Mouse (Mus musculus) neural tube, embryonic 13.5 days (tissue): Measurements from ENCODE around the gene Cebpb. TPM values are rescaled to one million over a fixed set of nuclear protein-coding genes. Genes with fewer than 3 reads are reported as not detected.

ENCODE experiments used
- ATAC-seq: fragments of 200-750 bp; cut with Nextera tagmentation; 2 replicates; pipeline ENCODE4 v1.8.0; 2017; ENCODE audit warnings: low read depth, mild to moderate bottlenecking, moderate TSS enrichment, moderate library complexity
- H3K27ac ChIP-seq: fragments of 300-500 bp; sonication (generic); replicated peaks from 2 replicates; pipeline ENCODE4 v1.5.1; 2015; ENCODE audit warnings: moderate library complexity, mild to moderate bottlenecking, inconsistent platforms
- H3K27me3 ChIP-seq: fragments of 300-500 bp; sonication (generic); 2 replicates; pipeline ENCODE4 v1.6.1; 2015; ENCODE audit warnings: mild to moderate bottlenecking, inconsistent platforms
- H3K36me3 ChIP-seq: fragments of 300-500 bp; sonication (generic); 2 replicates; pipeline ENCODE4 v1.6.1; 2015; ENCODE audit warnings: mild to moderate bottlenecking, inconsistent platforms
- H3K4me1 ChIP-seq: fragments of 300-500 bp; sonication (generic); replicated peaks from 2 replicates; pipeline ENCODE4 v1.6.1; 2015; ENCODE audit warnings: inconsistent platforms
- H3K4me2 ChIP-seq: fragments of 300-500 bp; sonication (generic); 2 replicates; pipeline ENCODE4 v1.6.1; 2015; ENCODE audit warnings: inconsistent platforms, mild to moderate bottlenecking, moderate library complexity
- H3K4me3 ChIP-seq: fragments of 300-500 bp; sonication (generic); 2 replicates; pipeline ENCODE4 v1.5.1; 2015; ENCODE audit warnings: mild to moderate bottlenecking, inconsistent platforms
- H3K9ac ChIP-seq: fragments of 300-500 bp; sonication (generic); 2 replicates; pipeline ENCODE4 v1.6.1; 2015; ENCODE audit warnings: moderate library complexity, mild to moderate bottlenecking, inconsistent platforms
- H3K9me3 ChIP-seq: fragments of 300-500 bp; sonication (generic); 2 replicates; pipeline ENCODE4 v1.6.1; 2016; ENCODE audit warnings: inconsistent platforms
- WGBS: fragments of 180-500 bp; shearing (Covaris S2); methylation state at CpG from one replicate; pipeline ENCODE4 v1.1.7; 2015; 5-methylcytosine and 5-hydroxymethylcytosine counted together
- polyA plus RNA-seq: library from polyadenylated mRNA; unstranded; fragments of >200 nt; fragmentation: Nextera tagmentation; extraction: Ambion mirVana; gene quantifications from 2 replicates; pipeline ENCODE4 v1.2.1, GENCODE M21; 2015

Cebpb gene
- polyA plus RNA-seq, 1 experiment from 2014 or later: 2.2 TPM

DNA sequence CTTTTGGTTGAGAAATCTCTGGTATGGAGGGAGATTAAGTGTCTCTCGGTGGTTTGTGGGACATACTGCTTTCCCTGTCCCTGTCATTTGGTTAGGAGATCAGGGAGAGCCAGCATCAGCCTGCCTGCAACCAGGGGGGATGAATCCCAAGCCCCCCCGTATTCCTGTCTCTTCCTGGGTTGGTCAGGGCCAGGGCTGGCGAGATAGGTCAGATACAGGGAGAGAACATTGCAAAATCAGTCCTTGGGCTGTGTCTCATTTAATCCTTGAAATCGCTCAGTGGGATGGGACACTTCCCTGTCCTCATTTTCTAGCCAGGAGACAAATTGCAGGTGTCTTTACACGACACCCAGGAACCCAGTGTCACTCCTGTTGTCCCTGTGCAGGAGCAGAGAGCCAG is 11.3 kb downstream of the Cebpb start:
- 83% methylated on average over 5 of the region's 5 CpGs for WGBS
- no peaks in the 10 kb centered on the region for H3K27me3 ChIP-seq
- H3K9me3 ChIP-seq: peaks cover 5% of the 10 kb centered on the region
- ATAC-seq: no peak
- no peak overlapping the region for H3K4me3 ChIP-seq
- no peaks in the 10 kb centered on the region for H3K36me3 ChIP-seq
- no peak overlapping the region for H3K4me2 ChIP-seq
- H3K9ac ChIP-seq: no peak overlapping the region
- H3K27ac ChIP-seq: no peak overlapping the region
- H3K4me1 ChIP-seq: no peaks in the 10 kb centered on the region

DNA sequence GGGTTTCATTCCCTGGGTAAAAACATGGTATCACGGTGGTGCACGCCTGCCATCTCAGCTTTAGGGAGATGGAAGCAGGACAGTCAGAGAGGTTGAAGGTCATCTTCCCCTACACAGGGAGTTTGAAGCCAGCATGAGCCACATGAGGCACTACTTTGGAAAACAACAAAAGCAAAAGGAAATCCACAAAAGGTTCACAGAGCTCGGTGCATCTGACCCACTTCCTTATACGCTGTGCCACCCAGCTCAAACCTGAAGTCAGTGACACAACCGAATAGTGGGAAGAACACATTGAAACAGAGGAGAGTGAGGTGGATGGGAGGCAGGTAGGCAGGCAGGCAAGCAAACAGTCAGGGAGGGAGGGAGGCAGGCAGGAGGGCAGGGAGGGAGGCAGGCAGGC is 12.8 kb downstream of the Cebpb start:
- no peak for ATAC-seq

DNA sequence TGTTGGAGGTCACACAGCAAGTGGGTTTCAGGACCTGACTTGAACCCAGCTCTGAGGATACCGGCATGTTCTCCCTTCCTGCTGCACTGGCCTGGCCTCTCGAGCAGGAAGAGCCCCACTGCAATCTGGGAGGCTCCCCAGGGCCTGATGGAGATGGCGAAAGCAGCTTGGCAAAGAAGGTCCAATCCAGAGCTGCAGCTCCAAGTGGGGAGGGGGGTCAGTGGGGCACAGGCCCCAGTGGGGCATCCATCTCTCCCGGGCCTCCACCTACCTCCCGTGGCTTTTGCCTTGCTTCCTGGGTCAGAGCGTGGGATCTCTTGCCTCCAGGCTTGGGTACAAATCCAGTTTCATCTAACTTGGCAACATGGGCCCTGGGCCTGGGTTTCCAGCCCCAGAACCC is 13.4 kb downstream of the Cebpb start:
- H3K9ac ChIP-seq: no peak overlapping the region
- H3K27ac ChIP-seq: no peak overlapping the region
- H3K4me3 ChIP-seq: no peak overlapping the region
- no peaks in the 10 kb centered on the region for H3K27me3 ChIP-seq
- no peak for ATAC-seq
- 0 out of 2 replicates have a peak, but pooled peaks cover 6% of the 10 kb centered on the region for H3K4me1 ChIP-seq
- H3K36me3 ChIP-seq: no peaks in the 10 kb centered on the region
- no peaks in the 10 kb centered on the region for H3K9me3 ChIP-seq
- WGBS: 80% methylated on average over 6 of the region's 6 CpGs
- H3K4me2 ChIP-seq: no peak overlapping the region

More for the DNA sequence above, 12.8 kb downstream of the Cebpb start:
- Histone ChIP-seq H3K9ac (no peak overlapping the region), H3K27me3 (no peaks in the 10 kb centered on the region), H3K4me1 (0 out of 2 replicates have a peak, but pooled peaks cover 6% of the 10 kb centered on the region), H3K4me2 (no peak overlapping the region), H3K9me3 (no peaks in the 10 kb centered on the region), H3K4me3 (no peak overlapping the region), H3K36me3 (no peaks in the 10 kb centered on the region), H3K27ac (no peak overlapping the region)
- 70% methylated on average over 5 of the region's 5 CpGs for WGBS

DNA sequence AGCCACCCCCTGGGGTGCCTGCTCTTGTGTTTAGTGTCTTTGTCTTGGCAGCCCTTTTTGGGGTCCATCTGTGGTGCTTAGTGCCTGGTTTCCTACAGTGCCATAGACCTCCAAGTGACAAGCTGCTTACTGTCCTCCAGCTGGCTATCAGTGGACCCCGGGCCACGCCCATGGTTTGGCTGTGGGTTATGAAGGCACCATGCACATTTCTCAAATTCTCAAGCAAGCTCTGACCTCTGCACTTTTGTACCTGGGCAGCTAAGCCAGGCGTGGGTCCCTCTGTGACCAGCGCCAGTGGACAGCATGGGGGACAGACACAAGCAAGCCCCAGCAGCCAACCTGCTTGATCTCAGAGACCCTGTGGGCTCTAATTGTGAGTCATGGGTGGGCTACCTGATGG is 15.7 kb downstream of the Cebpb start:
- Histone ChIP-seq H3K9me3 (no peaks in the 10 kb centered on the region), H3K4me2 (no peak overlapping the region), H3K27ac (no peak overlapping the region), H3K4me3 (no peak overlapping the region), H3K4me1 (0 out of 2 replicates have a peak, but pooled peaks cover 6% of the 10 kb centered on the region), H3K36me3 (no peaks in the 10 kb centered on the region), H3K9ac (no peak overlapping the region), H3K27me3 (no peaks in the 10 kb centered on the region)
- WGBS: 88% methylated on average over 4 of the region's 4 CpGs
- no peak for ATAC-seq

DNA sequence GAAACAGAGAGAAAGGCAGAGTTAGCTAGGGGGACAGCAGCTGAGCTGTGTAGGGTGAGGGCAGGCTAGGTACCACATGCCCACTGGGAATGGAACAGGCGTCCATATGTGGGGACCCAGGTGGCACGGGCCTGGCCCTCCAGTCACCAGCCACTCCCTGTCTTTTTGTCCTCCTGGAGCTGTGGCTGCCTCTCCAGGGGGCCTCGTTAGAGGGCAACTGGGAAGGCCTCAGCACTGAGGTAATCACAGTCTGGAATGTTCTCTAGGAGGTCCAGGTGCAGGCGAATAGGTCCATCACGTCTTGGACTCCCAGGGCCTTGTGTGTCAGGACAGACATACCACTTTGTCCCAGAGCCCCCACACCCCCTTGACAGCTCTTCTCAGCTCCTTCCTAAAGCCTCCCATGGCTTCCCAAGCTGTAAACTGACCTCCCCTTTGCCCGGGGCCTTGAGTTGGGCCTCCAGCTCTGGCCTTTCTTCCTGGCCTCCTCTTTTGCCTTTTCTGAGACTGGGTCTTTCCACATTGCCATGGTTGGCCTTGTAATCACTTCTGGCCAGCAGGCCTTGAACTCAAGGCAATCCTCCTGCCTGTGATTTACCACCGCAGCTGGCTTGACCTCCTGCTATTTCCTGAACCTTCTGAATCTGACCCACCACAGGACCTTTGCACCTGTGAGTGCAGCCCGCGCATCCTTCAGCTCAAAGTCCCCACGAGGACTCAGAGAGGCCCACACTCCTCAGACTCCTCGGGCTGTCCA is 17.6 kb downstream of the Cebpb start:
- Histone ChIP-seq H3K4me2 (no peak overlapping the region), H3K4me3 (no peak overlapping the region), H3K36me3 (no peaks in the 10 kb centered on the region), H3K27ac (no peak overlapping the region), H3K9ac (no peak overlapping the region), H3K4me1 (0 out of 2 replicates have a peak, but pooled peaks cover 6% of the 10 kb centered on the region), H3K27me3 (no peaks in the 10 kb centered on the region), H3K9me3 (no peaks in the 10 kb centered on the region)
- no peak for ATAC-seq
- WGBS: 71% methylated on average over 11 of the region's 11 CpGs

DNA sequence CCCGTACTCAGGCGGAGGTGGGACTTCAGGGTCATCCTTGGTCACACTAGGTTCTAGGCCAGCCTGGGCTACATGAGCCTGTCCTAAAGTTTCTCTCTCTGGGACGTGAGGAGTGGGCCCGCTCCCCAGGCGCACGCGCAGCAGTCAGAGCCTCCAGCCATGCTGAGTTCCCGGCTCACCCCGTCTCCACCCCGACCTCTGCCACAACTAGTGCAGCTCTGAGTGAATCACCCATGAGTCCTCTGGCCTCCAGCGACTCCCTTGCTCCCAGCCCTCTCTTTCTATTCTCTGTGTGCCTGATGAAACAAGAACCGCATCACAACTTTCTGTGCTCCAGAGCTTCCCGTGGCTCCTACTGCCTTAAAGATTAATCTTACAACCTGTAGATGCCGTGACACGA is 19.7 kb downstream of the Cebpb start:
- no peak overlapping the region for H3K4me2 ChIP-seq
- WGBS: 67% methylated on average over 15 of the region's 15 CpGs
- no peak overlapping the region for H3K27ac ChIP-seq
- H3K4me1 ChIP-seq: 0 out of 2 replicates have a peak, but pooled peaks cover 6% of the 10 kb centered on the region
- no peaks in the 10 kb centered on the region for H3K36me3 ChIP-seq
- ATAC-seq: no peak
- no peak overlapping the region for H3K4me3 ChIP-seq
- no peak overlapping the region for H3K9ac ChIP-seq
- no peaks in the 10 kb centered on the region for H3K9me3 ChIP-seq
- no peaks in the 10 kb centered on the region for H3K27me3 ChIP-seq

DNA sequence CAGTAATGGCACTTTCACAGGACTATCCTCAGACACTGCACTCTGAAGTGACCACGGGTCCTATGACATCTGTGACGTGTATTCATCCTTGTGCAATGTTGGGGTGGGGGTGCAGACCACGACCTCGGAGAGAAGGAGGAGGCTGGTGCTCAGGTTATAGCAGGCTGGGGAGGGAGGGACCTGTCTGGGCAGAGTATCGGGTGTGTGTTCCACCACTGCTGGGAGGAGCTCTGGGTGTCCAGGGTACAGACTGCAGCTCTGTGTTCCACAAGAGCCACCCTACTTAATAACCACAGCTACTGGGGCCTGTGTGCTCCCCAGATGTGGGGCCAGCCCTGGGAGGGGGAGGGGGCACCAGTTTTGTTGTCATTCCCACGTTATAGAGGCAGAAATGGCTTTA is 21.3 kb downstream of the Cebpb start:
- WGBS: 70% methylated on average over 6 of the region's 6 CpGs
- H3K4me2 ChIP-seq: no peak overlapping the region
- H3K9me3 ChIP-seq: no peaks in the 10 kb centered on the region
- 0 out of 2 replicates have a peak, but pooled peaks cover 6% of the 10 kb centered on the region for H3K4me1 ChIP-seq
- no peak overlapping the region for H3K4me3 ChIP-seq
- ATAC-seq: no peak
- no peak overlapping the region for H3K9ac ChIP-seq
- H3K27ac ChIP-seq: no peak overlapping the region
- no peaks in the 10 kb centered on the region for H3K27me3 ChIP-seq
- no peaks in the 10 kb centered on the region for H3K36me3 ChIP-seq

DNA sequence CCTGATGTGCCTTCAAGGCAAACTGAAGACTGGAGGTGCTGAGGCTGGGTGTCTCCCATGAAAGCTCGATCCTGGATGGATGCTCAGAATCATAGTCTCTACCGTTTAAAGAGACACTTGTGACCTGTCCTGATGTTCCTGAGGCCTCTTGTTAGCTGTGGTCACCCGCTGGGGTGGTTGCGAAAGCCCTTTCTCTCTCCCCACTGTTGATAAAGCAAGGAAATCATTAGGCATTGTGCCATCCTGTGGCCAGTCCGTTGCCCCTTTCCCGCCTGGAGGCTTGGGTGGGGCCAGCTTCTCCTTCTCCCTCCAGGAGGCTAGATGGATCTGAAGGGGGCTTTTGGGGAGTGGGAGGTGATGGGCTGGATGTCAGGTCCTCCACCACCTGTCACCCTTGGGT is 21.9 kb downstream of the Cebpb start:
- Histone ChIP-seq H3K4me2 (no peak overlapping the region), H3K27me3 (no peaks in the 10 kb centered on the region), H3K9me3 (no peaks in the 10 kb centered on the region), H3K36me3 (no peaks in the 10 kb centered on the region), H3K9ac (no peak overlapping the region), H3K4me1 (0 out of 2 replicates have a peak, but pooled peaks cover 6% of the 10 kb centered on the region), H3K4me3 (no peak overlapping the region), H3K27ac (no peak overlapping the region)
- 54% methylated on average over 6 of the region's 6 CpGs for WGBS
- ATAC-seq: no peak

DNA sequence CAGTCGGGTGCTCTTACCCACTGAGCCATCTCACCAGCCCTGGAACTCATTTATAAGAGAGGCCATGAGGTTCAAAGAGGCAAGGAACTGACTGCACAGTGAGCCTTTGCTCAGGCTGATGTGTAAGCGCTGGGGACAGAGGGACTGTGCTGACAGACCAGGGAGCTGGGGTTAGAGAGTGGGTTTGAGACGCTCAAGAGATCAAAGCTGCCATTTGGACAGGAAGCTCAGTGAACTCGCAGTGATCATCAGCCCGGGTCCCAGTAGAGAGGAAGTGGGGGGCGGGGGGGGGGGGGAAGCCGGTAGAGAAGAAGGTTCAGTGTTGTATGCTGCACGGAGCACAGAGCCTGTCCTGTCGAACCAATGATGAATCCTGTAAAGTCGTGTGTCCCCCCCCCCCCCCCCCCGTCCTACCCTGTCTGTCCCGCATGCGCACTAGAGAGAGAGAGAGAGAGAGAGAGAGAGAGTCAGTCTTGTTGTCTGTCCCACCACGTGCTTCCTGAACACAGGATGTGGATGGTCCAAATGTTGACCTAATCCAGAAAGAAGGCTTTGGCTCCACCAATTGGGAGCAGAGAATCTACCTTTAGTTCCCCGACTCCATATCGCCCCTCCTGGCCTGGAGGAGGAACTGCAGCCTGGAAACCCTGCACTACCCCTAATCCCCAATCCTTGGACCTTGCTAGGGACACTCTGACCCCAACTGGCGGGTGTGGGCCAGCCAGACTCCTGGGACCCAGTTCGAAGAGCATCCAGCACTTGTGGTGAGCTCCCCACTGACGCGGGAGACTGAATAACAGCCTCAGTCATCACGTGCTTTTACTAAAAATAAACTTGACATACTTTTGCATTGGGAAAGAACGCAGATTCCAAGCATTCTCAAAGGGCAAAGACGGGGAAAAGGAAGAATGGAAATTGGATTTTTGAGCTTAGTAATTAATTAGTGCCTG is 24.4 kb downstream of the Cebpb start:
- Histone ChIP-seq H3K9ac (no peak overlapping the region), H3K27ac (no peak overlapping the region)

DNA sequence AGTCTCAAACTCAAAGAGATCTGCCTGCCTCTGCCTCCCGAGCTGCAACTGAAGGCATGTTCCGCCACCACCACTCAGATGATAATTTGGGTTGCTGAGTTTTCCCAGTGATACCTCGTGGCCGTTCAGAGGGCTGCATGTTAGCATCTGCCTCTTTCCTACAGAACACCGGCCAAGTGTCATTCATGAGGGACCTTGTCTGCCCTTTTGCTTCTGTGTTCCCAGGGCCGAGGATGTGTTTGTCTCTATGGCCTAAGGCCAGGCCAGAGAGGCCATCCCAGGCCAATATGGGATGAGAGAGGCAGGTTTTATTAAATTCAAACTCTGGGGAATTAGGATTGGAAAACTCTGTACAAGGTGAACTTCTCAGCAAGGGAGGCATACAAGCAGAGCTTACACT is 25.6 kb downstream of the Cebpb start:
- no peaks in the 10 kb centered on the region for H3K27me3 ChIP-seq
- H3K4me3 ChIP-seq: no peak overlapping the region
- no peak overlapping the region for H3K4me2 ChIP-seq
- no peak overlapping the region for H3K9ac ChIP-seq
- H3K36me3 ChIP-seq: no peaks in the 10 kb centered on the region
- H3K9me3 ChIP-seq: no peaks in the 10 kb centered on the region
- no peaks in the 10 kb centered on the region for H3K4me1 ChIP-seq
- H3K27ac ChIP-seq: no peak overlapping the region
- WGBS: 94% methylated on average over 6 of the region's 6 CpGs
- ATAC-seq: no peak

More for the DNA sequence above, 24.4 kb downstream of the Cebpb start:
- Histone ChIP-seq H3K4me2 (no peak overlapping the region), H3K4me1 (no peaks in the 10 kb centered on the region), H3K36me3 (no peaks in the 10 kb centered on the region), H3K27me3 (no peaks in the 10 kb centered on the region), H3K9me3 (no peaks in the 10 kb centered on the region), H3K4me3 (no peak overlapping the region)
- no peak for ATAC-seq
- WGBS: 82% methylated on average over 21 of the region's 23 CpGs

DNA sequence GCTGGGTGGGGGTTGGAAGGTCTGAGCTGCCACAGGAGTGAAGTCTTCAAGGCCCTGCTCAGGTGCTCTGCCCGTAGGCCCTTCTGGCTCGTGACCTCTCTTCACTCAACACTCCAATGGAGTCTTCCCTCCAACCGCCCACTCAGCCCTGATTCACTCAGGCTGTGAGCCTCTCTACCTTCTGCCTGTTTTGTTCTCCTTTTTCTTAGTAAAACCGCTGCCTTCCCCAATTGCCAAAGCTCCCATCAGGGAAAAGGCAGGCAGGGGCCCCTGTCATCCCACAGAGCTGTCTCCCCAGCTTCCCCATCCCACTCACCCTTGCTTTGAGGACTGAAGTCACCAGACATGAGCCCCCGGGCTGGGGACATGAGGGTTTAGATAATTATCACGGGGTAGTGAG is 26.3 kb downstream of the Cebpb start:
- WGBS: 68% methylated on average over 6 of the region's 6 CpGs
- Histone ChIP-seq H3K9me3 (no peaks in the 10 kb centered on the region), H3K9ac (no peak overlapping the region), H3K27me3 (no peaks in the 10 kb centered on the region), H3K4me1 (no peaks in the 10 kb centered on the region), H3K4me2 (no peak overlapping the region), H3K36me3 (no peaks in the 10 kb centered on the region), H3K27ac (no peak overlapping the region), H3K4me3 (no peak overlapping the region)
- ATAC-seq: no peak

DNA sequence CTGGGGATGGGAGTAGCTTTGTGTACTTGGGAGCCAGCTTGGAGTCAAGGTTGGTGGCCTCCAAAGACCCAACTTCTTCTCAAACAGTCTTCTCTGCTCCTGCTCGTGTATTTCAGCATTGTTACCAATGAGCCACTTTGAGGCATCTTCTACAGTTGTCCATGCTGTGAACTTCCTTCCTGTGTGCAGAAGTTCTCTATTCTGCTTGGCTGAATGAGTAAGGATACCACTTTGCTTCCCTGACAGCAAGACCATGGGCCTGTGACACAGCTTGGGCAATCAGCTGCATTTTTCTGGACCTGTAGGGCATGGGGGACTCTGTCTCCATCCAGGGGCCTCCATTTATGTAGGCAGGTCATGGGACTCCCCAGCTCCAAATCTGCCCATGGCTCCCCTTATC is 28.5 kb downstream of the Cebpb start:
- Histone ChIP-seq H3K27ac (no peak overlapping the region), H3K36me3 (no peaks in the 10 kb centered on the region), H3K4me3 (no peak overlapping the region), H3K4me2 (no peak overlapping the region), H3K9ac (no peak overlapping the region), H3K4me1 (peaks cover 1% of the 10 kb centered on the region; the same call in 1 of the 2 replicates), H3K9me3 (no peaks in the 10 kb centered on the region), H3K27me3 (no peaks in the 10 kb centered on the region)
- no peak for ATAC-seq
- 88% methylated on average over 1 of the region's 1 CpGs for WGBS
